Mouse (Mus musculus) spleen, postnatal 4 days (tissue): ENCODE measurements around the gene Mreg.
"Not testable (repeated sequence)": the region's sequence is repeated elsewhere in the genome, so short reads cannot be mapped to it uniquely, and the experiment has no call there.

Experiments
- DNase-seq, 2 experiments: peaks; one replicate each; pipeline ENCODE4 v3.0.0; 2022; ENCODE audit warnings: low spot score in 2 of 2

Mreg gene

DNA sequence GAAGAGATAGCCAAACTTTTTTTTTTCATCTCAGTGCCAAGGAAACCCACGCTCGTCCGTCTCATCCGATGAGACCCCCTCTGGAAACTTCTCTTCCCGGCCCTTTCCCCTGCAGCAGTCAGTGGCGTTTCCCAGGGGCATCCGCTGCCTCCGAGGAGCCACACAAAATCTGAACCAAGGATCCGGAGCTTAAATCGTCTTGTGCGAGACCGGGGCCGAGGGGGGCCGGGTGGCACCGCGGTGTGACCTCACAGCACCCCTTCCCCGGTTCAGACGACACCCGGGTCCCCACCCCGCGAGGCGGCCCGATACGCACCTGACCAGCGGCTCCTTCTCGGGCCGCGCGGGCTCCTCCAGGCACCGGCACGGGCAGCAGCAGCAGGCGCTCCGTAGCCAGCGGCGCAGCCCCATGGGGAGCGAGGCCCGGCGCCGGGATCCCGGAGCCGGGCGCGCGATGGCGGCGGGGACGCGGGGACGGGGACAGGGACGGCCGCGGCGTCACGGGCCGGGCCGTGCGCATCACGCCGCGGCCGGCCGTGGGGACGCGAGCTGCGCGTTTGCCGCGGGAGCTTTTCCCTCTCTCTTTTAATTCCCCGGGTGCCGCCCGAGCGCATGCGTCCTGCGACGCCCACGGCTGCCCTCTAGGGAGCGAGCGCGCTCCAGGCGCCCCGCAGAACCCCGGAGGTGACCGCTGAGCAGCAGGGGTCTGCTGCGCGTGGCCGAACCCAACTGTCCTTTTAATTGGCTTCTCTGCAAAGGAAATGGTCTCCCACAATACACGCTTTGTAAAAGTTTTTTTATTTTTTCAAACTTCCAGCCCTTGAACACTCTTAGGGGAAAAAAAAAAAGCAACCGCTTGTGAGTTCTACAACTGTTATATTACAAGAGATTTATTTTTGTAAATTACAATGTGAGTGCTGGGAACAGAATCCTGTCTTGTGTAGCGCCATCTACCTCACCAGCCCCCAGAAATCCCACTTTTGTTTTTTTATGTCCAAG, at the start of gene Mreg:
TSS of gene Mreg (minus strand) at position 607 of the 999 bp plus-strand sequence.
- peak; percentile 42 to 75 for DNase-seq

DNA sequence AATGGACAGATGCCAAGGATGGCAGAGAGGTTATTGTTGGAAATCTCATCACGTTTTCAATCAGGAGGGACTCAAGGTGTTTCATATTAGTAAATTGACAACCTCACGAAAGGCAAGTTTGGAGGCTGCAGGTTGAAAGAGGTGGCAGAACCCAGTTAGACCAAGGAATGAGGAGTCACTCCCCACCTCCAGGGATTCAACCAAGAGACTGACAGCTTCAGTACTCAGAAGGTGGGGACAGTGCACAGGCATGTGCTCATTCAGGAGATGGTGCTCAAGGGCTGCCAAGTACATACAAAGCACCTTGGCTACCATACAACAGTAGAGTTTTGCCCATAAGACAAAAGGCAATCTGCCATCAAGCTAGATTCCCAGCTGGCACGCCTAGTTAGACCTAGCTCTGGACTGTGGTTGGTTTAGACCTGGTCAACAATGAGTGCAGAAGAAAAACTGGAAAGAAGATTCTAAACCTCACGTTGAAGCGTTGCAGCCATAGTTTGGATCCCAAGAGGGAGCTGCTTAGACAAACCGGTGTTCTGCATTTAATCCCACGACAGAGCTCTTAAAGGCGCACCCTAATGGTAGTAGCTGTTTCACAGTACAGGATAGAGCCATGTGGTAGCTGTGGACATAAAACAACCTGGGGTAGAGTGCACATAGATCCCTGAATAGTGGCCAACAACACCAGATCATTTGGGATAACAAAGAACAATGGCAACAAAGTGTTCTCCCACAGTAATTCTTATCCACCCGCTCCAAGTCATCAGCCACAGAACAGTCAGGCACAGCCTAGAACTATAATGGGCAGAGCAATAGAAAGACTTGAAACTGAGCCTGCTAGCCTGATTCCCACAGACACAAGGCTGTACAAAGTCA, 44.5 kb upstream of the Mreg start:
- no peak for DNase-seq

- DNase-seq, result no peak
These were observed 43.7 kb upstream of the Mreg start for GRCm38 (mm10) chr1:72255854-72256175.

DNA sequence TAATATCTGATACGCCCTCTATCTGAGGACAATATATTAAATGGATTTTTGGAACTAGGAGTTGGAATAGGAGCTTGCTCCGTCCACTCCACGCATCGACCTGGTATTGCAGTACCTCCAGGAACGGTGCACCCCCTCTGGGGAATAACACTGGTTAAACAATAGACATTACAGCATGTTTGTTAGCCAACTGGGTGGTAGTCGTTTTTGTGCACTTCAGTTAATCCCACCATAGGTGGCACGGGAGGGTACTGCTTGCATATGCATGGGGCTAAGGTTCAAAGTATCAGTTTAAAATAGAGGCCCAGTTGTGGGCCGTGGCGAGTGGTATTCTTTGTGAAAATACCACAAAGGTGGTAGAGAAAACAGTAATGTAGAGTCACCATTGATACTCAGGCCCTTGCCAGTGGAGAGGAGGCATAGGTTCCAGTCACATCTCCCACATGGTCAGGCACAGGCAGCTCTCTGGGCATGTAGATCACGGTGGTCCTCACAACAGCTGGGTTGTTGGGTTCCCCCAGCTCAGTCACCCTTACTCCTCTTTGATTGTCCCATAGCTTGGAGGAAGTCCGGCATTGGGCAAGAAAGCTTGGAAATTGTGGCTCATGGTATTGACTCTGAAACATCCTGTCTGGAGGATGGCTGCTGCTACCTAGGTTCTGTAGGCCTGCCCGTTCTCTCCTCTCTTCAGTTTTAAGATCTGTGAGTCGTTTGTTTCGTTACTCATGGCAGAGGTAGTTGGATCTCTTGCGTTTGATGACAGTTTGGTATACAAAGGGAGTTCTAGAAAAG, 43.2 kb upstream of the Mreg start:
- DNase-seq, result peak; percentile 66 to 72

DNA sequence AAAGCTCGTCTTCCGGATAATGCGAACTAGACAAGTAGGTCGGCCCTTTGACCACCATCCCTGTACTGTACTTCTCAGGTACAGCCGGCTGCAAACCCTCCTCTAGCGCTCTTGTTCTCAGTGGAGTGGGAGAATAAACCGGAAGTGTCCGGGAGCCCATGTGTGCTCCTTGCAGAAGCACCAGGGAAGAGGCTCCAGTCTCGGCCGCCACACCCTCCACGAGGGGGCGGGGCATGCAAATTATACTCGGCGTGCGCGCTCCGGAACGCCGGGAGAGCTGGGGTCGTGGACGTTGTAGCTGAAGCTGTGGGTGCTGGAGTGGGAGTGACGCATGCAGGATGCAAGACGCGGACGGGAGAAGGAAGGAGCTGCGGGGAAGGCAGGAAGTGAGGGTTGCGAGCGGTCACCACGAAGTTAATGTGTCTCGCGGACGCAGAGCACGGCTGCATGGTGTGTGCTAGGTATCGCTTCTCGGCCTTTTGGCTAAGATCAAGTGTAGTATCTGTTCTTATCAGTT, 42.5 kb upstream of the Mreg start:
- DNase-seq, result peak; percentile 83 to 91

DNA sequence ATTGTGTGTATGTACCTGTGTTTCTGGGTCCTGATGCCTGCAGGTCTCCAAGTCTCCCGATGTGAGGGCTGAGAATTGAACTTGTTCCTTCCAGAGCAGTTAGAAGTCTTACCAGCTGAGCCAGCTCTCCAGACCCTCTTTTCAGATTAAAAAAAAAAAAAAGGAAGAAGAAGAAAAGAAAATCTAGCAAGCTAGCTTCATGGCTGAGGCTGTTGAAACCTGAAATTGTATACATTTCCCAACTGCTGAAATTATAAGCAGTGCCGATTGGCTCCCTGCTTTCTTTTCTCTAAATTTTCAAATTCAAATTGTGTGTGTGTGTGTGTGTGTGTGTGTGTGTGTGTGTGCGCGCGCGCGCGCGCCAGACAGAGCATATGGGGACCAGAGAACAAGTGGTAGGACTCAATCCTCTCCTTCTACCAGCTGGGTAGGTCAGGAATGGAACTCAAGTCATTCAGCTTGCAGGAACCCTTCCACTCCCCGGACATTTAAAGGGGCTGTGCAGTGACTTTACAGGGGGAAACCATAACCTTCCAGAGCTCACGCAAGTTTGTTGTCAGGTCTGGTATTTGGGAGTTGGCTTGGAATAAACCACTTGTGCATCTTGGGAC, 41.9 kb upstream of the Mreg start:
- no peak for DNase-seq

- DNase-seq, result no peak
These were observed 39.7 kb upstream of the Mreg start for GRCm38 (mm10) chr1:72251806-72252205.

- not testable (repeated sequence) for DNase-seq
These were observed 36.2 kb upstream of the Mreg start for GRCm38 (mm10) chr1:72248226-72248737.

- peak in 1 of 2 experiments; percentile 26 for DNase-seq
These were observed 32.4 kb upstream of the Mreg start for GRCm38 (mm10) chr1:72244317-72245036.

GRCm38 (mm10) chr1:72243656-72244316, 31.7 kb upstream of the Mreg start:
- peak; percentile 95 to 97 for DNase-seq

DNA sequence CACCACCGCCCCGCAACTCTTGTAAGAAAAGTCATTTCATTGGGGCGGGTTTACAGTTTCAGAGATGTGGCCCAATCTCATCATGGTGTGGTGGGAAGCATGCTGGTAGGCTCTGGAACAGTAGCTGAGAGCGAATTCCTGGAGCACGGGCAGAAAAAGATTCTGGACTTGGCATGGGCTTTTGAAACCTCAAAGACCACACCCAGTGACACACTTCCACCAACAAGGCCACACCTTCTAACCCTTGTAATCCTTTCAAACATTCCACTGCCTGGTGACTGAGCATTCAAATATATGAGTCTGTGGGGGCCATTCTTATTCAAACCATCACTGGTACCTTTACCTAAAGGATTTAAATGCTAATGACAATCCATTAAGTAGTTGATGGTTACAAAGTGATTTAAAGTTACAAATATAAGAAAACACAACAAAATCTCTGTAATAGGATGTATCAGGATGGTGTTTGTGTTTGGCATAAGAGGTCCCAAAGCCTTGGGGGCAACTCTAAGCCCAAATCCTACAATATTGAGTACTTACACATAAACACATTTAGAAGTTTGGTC, 30.6 kb upstream of the Mreg start:
- DNase-seq, result no peak

DNA sequence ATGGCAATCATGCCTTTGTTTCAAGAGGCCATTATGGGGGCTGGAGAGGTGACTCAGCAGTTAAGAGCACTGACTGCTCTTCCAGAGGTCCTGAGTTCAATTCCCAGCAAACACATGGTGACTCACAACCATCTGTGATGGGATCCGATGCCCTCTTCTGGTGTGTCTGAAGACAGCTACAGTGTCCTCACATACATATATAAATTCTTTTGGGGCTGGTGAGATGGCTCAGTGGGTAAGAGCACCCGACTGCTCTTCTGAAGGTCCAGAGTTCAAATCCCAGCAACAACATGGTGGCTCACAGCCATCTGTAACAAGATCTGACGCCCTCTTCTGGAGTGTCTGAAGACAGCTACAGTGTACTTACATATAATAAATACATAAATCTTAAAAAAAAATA, 27.0 kb upstream of the Mreg start:
- not testable (repeated sequence) for DNase-seq

- no peak for DNase-seq
These were observed 26.0 kb upstream of the Mreg start for GRCm38 (mm10) chr1:72238016-72238580.

DNA sequence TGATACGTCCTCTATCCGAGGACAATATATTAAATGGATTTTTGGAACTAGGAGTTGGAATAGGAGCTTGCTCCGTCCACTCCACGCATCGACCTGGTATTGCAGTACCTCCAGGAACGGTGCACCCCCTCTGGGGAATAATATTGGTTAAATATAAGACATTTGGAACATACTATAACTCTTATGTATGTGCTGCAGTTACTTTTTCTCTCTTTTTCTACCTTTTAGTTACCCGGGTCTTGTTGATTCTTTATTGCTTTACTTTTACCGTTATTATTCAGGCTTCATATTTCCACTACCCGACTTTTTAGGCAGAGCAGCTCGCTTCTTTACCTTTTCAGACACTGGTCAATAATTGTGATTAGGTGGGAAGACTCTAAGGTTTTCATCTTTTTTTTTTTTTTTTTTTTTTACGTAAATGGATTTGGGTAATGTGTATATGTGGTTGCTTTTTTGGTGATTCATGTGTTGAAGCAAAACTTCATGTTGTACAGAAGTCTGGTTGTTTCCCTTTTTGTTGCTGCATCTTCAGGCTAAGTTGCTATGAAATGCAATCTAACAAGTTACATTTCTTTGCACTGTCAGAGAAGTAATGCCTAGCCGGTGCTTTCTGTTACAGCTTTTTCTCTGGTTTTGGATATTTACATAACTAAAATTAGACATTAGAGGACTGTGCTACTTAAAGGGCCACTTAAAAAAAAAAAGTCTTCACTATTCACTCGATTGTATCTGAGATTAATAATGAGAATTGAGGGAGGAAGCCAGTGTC, 25.1 kb upstream of the Mreg start:
- DNase-seq, result peak in 1 of 2 experiments; percentile 51

- DNase-seq, result peak; percentile 37 to 69
These were observed 24.4 kb upstream of the Mreg start for GRCm38 (mm10) chr1:72236363-72237006.

DNA sequence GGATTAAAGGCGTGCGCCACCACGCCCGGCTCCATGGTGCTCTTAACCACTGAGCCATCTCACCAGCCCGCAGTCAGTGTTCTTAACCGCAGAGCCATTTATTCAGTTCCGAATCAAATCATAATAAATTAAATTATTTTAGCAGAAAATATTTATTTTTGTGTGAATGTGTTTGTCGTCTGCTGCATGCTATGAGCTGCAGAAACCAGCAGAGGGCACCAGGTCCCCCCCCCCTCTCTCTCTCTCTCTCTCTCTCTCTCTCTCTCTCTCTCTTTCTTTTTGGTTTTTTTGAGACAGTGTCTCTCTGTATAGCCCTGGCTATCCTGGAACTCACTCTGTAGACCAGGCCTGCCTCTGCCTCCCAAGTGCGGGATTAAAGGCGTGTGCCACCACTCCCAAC, 20.5 kb upstream of the Mreg start:
- DNase-seq, result not testable (repeated sequence)

DNA sequence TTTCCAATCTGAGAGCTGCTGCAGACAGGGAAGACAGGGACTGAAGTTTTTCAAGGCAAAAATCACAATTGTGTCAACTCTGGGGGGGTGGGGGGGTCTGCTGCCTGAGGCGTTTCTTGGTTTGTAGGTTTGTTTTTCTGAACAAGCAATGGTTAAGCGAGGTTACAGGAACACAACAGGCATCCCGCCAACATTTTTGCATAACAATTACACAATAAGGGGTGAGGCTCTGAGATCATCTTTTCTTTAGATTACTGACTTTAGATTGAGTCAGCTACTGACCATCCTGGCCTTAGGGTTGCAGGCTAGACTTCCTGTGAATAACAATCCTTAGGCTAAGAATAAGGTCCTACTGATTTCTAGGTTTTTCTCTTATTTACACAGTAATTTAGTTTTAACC, 16.9 kb upstream of the Mreg start:
- DNase-seq, result no peak

DNA sequence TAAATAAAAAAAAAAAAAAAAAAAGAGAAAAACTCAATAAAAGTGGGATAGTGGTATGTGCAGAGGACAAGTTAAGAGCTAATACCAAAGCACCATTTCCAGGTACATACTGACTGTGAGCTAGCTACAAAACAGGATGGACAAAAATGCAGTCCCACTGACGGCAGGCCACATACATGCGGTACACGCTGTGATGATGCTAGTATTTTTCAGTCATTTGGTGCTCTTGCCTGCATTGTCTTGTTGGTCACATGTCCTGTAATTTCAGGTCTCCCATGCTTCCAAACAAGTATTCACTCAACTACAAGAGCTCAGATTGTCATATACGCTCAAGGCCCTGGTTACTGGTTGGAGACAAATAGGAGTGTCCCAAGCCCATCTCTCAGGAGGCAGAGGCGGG, 15.4 kb upstream of the Mreg start:
- no peak for DNase-seq
